Mouse (Mus musculus) heart, postnatal 25 days (tissue): Measurements from ENCODE around the gene Cramp1l. TPM values are rescaled to one million over a fixed set of nuclear protein-coding genes. Genes with fewer than 3 reads are reported as not detected.
A peak's percentile ranks its signal among the peaks of the same experiment; 100 is the strongest.
"Not testable (repeated sequence)": the region's sequence is repeated elsewhere in the genome, so short reads cannot be mapped to it uniquely, and the experiment has no call there.

Experiments
- DNase-seq: peaks from one replicate; pipeline ENCODE4 v3.0.0; 2022; ENCODE audit warnings: low spot score
- intact Hi-C: fragments of 180-260 bp; cut with DNase I; formaldehyde crosslinking; loops from one replicate; pipeline ENCODE4 v1.15.1; 2025
- total RNA-seq, 2 experiments: library from RNA; stranded (reverse); gene quantifications; 2 replicates each; pipeline ENCODE4 v1.2.3; 2021

Gene Cramp1l
- total RNA-seq, 2 experiments from 2014 or later, result 10.8 to 13.3 TPM

DNA sequence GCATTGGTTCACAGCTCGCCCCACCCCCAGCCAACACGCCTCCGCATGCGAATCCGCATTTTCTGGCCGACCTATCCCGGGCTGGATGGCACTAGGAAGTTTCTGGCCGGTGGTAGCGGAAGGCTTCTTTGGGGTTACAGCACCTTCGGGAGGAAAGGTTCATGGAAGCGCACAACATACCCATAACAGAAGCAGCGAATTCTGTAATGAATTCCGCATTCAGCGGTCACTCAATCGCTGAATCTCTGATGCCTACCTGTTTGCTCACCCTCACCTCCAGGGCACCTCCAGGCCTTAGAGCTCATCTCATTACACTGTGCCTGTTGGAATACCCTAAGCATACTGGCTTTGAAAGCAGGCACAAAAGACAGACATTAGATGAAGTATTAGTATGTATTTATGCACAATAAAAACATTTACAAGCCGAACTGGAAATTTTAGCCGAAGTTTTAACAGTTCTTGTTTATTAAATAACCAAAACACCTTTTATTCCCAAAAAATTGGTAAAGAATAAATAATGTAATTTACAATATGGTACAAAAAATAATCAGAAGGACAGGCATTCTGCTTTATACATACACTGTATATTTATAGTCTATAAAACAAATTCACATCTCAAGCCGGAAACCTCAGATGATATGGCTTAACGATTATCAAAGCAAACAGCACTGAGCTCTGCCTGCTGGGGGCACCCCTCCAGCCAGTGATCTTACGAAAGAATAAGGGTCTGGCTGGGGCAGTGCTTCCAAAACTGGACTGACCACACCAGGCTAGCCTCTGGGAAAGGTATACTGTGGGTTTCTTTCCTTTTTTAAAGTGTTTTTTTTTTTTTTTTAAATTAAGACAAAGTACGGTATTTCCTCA lies 54.5 kb downstream of the Cramp1l start:
- intact Hi-C loops, result no loop called here
- DNase-seq, result no peak

DNA sequence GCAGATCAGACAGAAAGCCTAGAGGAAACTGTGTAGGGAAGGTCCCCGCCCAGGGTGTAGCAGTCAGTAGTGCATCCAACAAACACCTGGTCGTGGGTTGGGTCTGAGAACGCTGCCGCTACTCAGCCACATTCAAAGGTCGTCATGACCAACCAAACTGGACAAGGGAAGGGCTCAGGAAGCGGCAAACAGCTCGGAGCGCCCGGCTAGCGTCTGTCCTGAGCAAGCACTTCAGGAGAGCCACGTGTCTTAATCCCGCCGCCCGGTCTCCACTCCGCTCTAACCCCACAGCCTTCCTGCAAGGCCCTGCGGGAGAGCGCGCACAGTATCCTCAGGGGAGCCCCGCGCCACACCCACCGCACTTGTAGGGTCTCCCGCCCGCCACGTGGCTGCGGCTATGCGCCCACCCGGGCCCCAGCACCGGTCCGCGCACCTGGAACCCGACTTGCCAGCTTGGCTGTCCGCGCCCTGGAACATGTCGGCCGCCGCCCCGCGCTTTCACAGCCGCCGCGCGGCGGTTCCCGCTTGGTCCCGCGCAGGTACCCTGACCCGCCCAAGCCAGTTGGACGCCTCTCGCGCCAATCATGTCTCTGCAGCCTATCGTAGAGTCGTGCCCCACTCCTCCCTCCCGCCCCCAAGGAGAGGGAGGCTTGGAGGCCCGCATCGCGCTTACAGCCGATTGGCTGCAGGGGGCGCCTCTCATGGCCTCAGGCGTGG lies 55.3 kb downstream of the Cramp1l start, which contains the start of gene Jpt2:
Jpt2 (minus strand) TSS at position 555 of the 717 bp plus-strand sequence.
- intact Hi-C loops, result no loop called here

DNA sequence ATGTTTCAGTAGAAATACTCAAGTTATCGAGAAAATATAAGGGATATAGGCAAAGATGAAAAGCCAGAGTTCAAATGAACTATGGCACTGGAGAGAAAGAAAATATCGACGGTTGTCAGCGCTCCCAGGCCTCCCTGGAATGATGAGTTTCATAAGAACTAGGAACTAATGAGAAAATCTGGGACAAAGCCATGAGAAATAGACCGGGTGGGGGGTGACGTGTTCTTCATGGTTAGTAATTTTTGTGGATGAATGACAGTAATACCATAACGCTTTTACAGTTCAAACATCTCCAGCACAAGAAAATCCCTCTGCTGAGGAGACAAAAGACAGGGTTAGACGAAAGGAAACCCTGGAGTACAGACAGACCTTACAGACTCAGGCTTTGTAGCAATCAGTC lies 56.2 kb downstream of the Cramp1l start:
- intact Hi-C loops, result no loop called here
- no peak for DNase-seq

More for the DNA sequence above, 55.3 kb downstream of the Cramp1l start, which contains the start of gene Jpt2:
- DNase-seq, result peak; percentile 97

DNA sequence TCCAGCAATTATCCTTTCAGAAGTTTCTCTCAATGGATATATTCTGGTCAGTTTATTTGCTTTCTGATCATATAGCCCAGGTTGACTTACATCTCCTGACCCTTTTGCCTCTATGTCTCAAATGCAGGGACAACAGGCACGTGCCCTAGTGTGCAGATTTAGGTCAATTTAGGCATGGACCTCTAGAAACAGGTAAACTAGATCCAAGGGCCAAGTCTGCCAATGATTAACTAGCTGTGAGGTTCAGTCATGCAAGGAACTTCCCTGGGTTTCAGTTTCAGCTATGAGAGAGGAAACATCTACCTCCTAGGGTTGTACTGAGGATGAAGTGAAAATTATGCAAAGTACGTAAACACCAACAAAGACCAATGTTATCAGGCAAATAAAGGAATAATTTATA lies 62.3 kb downstream of the Cramp1l start:
- intact Hi-C loops, result no loop called here

DNA sequence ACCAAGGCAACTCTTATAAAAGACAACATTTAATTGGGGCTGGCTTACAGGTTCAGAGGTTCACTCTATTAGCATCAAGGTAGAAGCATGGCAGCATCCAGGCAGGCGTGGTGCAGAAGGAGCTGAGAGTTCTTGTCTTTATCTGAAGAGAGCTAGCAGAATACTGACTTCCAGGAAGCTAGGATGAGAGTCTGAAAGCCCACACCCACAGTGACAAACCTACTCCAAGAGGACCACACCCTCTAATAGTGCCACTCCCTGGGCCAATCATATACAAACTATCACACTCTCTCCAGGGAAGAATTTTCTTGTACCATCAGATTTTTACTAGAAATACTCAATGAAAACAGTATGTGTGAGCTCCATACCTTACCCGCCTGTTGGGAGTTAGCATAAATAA lies 64.9 kb downstream of the Cramp1l start:
- intact Hi-C loops, result no loop called here
- no peak for DNase-seq

More for the DNA sequence above, 62.3 kb downstream of the Cramp1l start:
- no peak for DNase-seq

DNA sequence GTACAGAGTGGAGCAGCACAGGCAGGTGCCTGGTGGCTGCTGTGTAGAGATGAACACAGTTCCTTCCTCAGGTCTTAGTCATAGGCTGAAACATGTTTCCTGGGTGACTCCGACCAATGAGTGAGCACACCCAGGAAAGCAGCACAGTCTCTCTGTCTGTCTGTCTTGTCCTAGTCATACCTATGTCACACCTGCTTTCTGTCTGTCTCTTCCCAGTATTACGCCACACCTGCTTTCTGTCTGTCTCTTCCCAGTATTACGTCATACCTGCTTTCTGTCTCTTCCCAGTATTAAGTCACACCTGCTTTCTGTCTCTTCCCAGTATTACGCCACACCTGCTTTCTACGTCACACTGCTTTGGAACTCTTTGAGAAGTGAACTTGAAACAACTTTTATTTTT lies 67.4 kb downstream of the Cramp1l start:
- no peak for DNase-seq
- intact Hi-C loops, result loop anchor here (10.0 kb wide), 1 partner anchor 417 kb away; the partner anchor contains the start of genes Tpsb2 and Tpsg1

DNA sequence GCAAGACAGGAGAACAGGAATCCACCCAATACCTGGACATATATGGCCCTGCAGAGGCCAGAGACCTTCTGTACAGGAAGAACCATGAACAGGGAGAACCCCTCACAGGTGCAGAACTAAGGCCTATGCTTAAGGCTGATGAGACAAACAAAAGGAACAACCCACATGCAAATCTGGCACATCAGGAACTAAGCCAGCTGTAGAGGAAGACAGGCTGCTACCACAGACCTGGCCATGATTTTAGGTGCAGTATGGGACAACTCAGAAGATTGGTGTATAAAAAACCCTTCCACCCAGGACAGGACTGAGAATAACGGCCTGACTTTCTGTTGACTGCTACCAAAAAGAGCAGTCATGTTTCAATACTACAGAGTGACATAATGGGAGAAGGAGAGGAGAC lies 72.0 kb downstream of the Cramp1l start:
- intact Hi-C loops, result loop anchor here (5.0 to 10.0 kb wide), 2 partner anchors 344 to 421 kb away; partner anchors contain the start of genes Tpsb2 and Tpsg1
- DNase-seq, result not testable (repeated sequence)

DNA sequence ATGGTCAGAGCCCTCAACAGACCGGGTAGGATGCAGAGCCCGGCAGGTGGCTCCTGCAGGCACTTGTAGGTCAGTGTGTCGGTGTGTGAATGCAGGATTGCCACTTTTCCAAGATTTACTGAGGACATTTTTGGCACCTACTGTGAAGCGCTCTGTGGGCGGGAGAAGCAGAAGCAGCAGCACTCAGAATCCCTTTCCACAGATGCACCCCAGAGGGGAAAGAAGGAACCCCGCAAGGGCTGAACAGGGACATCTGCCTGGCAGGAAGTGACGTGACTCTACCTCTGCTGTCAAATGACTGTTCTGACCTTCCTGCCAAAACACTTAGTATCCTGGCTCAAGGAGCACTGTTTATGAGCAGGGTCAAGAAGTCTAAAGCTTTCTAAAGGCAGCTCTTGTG lies 72.6 kb downstream of the Cramp1l start:
- intact Hi-C loops, result loop anchor here (5.0 to 10.0 kb wide), 2 partner anchors 344 to 422 kb away; partner anchors contain the start of genes Tpsb2 and Tpsg1
- no peak for DNase-seq

DNA sequence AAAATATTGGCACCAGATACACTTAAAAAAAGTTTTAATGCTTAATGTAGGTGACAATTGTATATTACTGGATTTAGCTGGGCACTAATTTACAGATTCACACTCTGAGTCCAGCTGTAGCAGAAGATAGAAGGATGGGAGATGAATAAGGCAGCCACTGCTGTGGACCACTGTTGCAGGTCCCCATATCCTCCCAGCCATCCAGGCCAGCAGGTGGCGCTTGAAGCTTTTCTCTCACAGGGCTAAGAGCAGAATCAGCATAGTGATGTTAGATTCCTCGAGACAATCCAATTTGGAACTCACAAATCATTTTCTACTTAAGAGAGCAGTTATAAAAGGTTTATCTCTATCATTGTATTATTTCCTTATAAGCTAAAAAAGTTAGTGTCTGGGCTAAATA lies 73.1 kb downstream of the Cramp1l start:
- intact Hi-C loops, result loop anchor here (5.0 to 10.0 kb wide), 2 partner anchors 345 to 422 kb away; partner anchors contain the start of genes Tpsb2 and Tpsg1
- peak; percentile 11 for DNase-seq

DNA sequence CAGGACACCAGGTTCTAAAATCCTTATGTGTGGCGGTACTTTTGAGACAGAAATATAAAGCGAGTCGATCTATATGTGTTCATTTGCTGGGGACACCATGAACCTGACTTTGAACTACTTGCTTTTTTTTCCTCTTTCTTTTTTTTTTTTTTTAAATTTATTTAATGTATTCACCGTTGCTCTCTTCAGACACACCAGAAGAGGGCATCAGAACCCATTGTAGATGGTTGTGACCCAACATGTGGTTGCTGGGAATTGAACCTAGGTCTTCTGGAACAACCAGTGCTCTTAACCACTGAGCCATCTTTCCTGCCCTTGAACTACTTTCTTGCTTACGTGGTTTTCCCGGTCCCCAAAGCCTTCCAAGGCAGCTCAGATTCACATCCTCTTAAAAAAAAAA lies 78.3 kb downstream of the Cramp1l start:
- intact Hi-C loops, result loop anchor here (2.0 to 5.0 kb wide), 3 partner anchors 20 to 335 kb away; partner anchors contain the start of genes Cramp1l, Ift140 and Ube2i
- no peak for DNase-seq

DNA sequence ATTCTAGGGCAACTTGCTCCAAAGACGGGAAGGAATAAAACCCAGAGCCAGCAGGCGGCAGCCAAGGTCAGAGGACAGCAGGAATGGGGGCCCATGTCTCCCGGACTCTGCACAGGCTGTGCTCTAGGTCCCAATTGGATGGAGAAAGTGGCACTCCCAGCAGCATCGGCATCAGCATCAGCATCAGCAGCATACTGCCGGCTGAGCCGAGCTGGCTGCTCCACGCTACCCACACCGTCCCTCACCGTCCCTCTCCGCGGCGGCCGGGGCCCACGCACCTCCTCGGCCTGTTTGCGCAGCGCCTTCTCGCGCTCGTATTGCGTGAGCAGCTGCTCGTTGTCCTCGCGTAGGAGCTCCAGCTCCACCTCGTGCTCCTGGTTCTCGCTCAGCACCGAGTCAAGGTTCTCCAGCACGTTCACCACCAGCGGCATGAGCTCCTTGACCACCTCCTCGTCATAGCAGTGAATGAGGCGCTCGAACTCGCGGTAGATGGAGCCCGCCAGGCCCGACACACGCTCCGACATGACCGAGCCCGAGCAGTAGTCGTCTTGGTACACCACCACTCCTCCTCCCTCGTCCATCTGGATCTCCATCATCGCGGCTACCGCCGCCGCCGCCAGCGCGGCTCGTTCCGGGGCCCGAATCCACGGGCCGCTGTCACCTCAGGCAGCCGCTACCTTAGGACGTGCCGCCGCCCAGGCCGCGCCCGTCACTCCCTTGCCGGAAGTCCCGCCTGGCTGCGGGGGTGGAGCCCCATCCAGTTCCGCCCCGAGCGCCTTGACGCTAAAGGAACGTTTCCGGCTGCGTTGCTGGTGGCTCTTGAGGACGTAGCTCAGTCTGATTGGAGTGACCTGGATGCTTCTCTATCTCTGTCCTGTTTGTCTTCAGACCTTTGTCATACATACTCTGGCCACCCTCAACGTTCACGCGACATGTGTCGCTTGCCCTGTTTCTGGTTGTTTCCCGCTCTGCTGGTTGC lies 79.0 kb downstream of the Cramp1l start, which contains the start of gene Mapk8ip3:
Mapk8ip3 (minus strand) TSS at position 719 of the 979 bp plus-strand sequence.
- peak; percentile 87 for DNase-seq
- intact Hi-C loops, result loop anchor here (2.0 to 5.0 kb wide), 3 partner anchors 20 to 336 kb away; partner anchors contain the start of genes Cramp1l, Ift140 and Ube2i

DNA sequence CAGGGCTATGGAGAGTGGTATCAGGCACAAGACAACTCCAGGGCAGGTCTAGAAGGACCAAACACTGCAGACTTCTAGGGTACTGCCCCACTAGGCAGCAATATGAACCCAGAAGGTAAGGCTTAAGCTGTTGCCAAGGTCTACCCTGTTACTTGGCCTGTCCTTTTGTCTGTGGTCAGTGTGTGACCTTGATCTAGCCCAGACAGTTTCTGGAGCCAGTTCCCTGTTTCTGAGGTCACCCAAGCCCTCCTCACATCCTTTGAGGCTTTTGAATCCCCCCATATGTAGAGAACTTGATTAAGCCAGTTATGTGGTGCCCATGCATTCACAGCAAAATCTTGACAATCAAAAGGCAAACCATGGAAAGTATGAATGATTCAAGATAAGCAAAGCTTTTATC lies 79.9 kb downstream of the Cramp1l start:
- DNase-seq, result no peak
- intact Hi-C loops, result loop anchor here (1.0 to 5.0 kb wide), 4 partner anchors 21 to 337 kb away; partner anchors contain the start of genes Cramp1l, Ift140, Nme3 and Ube2i

DNA sequence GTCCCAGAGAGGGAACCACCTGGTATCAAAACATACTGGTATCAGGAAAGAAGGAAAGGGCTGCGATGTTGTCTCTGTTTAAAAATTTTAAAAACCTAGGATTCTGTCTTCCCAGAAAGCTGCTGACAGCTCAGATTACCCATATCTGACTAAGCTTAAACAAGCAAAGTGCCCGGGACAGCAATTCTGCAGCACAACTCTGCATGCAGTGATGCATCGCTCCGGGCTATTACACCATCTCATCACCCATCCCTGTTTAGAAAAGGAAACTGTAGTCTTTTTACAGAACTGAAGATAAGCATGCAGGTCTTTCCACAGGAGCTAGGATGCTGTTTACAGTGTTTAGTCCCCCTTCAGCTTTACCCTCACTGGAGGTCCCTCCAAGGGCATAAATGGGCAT lies 80.7 kb downstream of the Cramp1l start:
- no peak for DNase-seq
- intact Hi-C loops, result loop anchor here (1.0 to 5.0 kb wide), 3 partner anchors 39 to 337 kb away; partner anchors contain the start of genes Cramp1l, Ift140, Nme3 and Ube2i

DNA sequence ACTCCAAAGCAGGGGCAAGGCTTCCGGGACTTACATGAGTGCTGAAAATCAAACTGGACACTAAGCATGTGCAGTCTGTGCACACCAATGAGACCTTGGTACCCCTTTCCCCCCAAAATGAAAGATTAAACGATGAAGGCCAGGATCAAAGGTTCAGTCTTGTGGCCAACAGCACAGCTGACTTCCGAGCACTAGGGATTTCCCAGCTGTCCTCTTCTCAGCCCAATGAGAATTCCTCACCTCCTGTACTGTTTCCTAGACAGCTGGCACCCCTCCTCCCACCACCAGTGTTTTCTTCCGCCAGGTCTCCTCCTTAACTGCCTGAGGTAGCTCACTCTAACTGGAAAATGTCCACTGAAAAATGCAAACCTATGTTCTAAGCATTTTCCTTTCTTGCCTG lies 82.4 kb downstream of the Cramp1l start:
- intact Hi-C loops, result no loop called here
- no peak for DNase-seq

DNA sequence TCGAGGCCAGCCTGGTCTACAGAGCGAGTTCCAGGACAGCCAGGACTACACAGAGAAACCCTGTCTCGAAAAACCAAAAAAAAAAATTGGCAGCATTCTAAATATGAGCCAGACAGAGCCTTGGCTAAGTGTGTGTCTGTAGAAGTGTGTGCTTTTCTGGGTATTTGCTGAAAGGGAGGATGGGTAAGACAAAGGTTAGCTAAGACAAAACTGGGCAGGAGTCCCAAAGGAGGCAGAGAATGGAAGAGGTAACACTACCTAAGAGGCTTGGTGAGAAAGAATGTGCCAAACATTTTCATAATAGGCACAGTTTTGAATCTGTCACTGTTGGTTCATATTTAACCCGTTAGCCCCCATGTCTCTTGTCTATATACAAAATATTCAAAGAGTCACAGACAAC lies 83.2 kb downstream of the Cramp1l start:
- DNase-seq, result no peak
- intact Hi-C loops, result no loop called here

DNA sequence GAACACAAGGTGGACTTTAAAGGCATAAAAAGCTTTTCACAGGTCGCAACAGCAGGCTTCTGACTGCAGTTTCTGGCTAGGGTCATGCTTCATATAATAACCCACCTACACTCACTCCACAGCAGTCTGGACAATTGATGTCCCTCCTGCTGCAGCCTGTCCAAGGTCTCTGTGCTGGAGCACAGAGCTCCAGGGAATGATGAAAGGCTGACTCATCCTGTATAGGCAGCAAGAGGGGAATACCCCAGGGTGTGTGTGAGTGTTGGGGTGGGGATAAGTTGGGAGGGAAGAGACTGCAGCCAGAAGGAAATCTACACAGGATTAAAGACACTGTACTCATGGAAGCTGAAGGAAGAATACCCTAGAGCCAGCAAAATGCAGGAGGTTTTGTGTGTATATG lies 86.1 kb downstream of the Cramp1l start:
- DNase-seq, result no peak
- intact Hi-C loops, result no loop called here

DNA sequence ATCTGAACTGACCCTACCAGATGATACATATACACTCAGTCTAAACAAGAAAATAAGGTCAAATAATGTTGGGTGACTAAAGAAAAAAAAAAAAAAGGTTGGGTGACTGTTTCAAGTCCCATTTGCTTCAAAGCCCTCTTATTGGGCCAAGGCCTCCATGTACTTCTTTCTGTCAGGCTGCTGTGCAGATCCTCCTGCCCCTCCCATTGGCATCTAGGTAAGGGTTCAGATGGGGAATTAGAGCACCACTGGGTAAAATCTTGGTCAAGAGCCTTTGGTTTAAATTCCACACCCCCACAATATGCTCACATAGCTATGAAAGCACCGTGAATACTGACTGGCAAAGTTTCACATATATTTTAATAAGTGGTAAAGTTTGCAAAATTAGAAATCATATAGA lies 92.3 kb downstream of the Cramp1l start:
- intact Hi-C loops, result no loop called here

DNA sequence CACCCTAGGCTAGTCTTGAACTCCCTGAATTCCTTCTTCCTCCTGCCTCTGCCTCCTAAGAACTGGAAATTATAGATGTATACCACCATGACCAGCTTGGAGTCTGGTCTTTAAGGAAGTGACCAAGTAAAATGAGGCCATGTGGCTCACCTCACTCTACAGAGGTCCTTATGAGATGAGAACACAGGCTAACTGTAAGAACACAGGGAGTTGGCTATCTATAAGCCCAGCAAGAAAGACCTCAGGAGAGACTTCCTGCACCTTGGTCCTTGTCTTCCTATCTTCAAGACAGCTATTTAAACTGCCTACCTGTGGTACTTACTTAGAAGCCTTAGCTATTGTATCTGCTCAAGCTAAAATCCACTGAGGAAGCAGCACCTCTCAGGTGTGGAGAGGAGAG lies 101.6 kb downstream of the Cramp1l start:
- no peak for DNase-seq
- intact Hi-C loops, result no loop called here

More for the DNA sequence above, 92.3 kb downstream of the Cramp1l start:
- DNase-seq, result no peak
